Mouse (Mus musculus) small intestine, adult 2 months (tissue): ENCODE measurements around the gene Vpreb2.

Experiments
- CTCF ChIP-seq: fragments of 200-500 bp; IDR thresholded peaks from 2 replicates; pipeline ENCODE4 v1.5.1; 2012; ENCODE audit warnings: low read depth, mild to moderate bottlenecking, control low read depth, inconsistent platforms, low read length, moderate library complexity, mixed read lengths; ENCODE audit not compliant: insufficient replicate concordance, insufficient read length; ENCODE audit errors: extremely low read depth
- POLR2A ChIP-seq: fragments of 200-500 bp; IDR thresholded peaks from 2 replicates; pipeline ENCODE4 v1.6.1; 2012; ENCODE audit warnings: low read depth, mild to moderate bottlenecking, control low read depth, inconsistent platforms, low read length, moderate library complexity

GRCm38 (mm10) chr16:17951618-17952017, 28.6 kb upstream of the Vpreb2 start:
- no peak for TF ChIP-seq CTCF
- TF ChIP-seq POLR2A: no peak
